Mouse (Mus musculus): ENCODE data around the gene Gm14190. TPM values are rescaled to one million over a fixed set of nuclear protein-coding genes. Genes with fewer than 3 reads are reported as not detected.
"Not testable (repeated sequence)": the region's sequence is repeated elsewhere in the genome, so short reads cannot be mapped to it uniquely, and the experiment has no call there.

The Gm14190 gene
- not detected in 2 replicates for polyA plus RNA-seq (2016; fragmentation: Nextera tagmentation; extraction: Ambion mirVana)

GRCm38 (mm10) chr11:99690463-99690862 is at the start of gene Gm14190:
Gm14190 (minus strand) TSS chr11:99690740.
- Histone ChIP-seq H3K27ac (no peak within 1 kb of the TSS), H3K9me3 (no peaks in the 10 kb centered on the region), H3K27me3 (ENCODE audit: insufficient read depth, poor library complexity, severe bottlenecking) (0 out of 2 replicates have a peak, but pooled peaks cover 3% of the 10 kb centered on the region), H3K4me3 (no peak within 1 kb of the TSS), H3K36me3 (no peaks in the 10 kb centered on the region), H3K4me1 (no peaks in the 10 kb centered on the region)
- 68% methylated on average over 1 of the region's 1 CpGs for WGBS
- DNase-seq (ENCODE audit: low spot score), result no peak

- DNase-seq (ENCODE audit: low spot score), result no peak
- Histone ChIP-seq H3K27ac (no peak within 1 kb of the TSS), H3K4me3 (no peak within 1 kb of the TSS), H3K36me3 (no peaks in the 10 kb centered on the region), H3K27me3 (ENCODE audit: insufficient read depth, poor library complexity, severe bottlenecking) (no peaks in the 10 kb centered on the region), H3K9me3 (no peaks in the 10 kb centered on the region), H3K4me1 (no peaks in the 10 kb centered on the region)
- whole genome bisulfite sequencing, result 60% methylated on average over 2 of the region's 2 CpGs
These were observed 43.6 kb upstream of the Gm14190 start, which contains the start of gene Gm14180 for GRCm38 (mm10) chr11:99734190-99734589. Gm14180 (minus strand) TSS chr11:99734290.

- no peak overlapping the region for H3K27ac ChIP-seq
- H3K9me3 ChIP-seq, result no peaks in the 10 kb centered on the region
- 79% methylated on average over 2 of the region's 2 CpGs for WGBS
- H3K4me3 ChIP-seq, result no peak overlapping the region
- H3K36me3 ChIP-seq, result no peaks in the 10 kb centered on the region
- no peaks in the 10 kb centered on the region for H3K4me1 ChIP-seq
- no peak for DNase-seq (ENCODE audit: low spot score)
- no peaks in the 10 kb centered on the region for H3K27me3 ChIP-seq (ENCODE audit: insufficient read depth, poor library complexity, severe bottlenecking)
These were observed 33.5 kb upstream of the Gm14190 start for GRCm38 (mm10) chr11:99724061-99724460.

GRCm38 (mm10) chr11:99718759-99719158 is 28.2 kb upstream of the Gm14190 start:
- no peak for DNase-seq (ENCODE audit: low spot score)
- no peak overlapping the region for H3K27ac ChIP-seq
- no peak overlapping the region for H3K4me3 ChIP-seq
- no peaks in the 10 kb centered on the region for H3K9me3 ChIP-seq
- H3K4me1 ChIP-seq, result no peaks in the 10 kb centered on the region
- no peaks in the 10 kb centered on the region for H3K36me3 ChIP-seq
- WGBS, result 71% methylated on average over 1 of the region's 1 CpGs
- H3K27me3 ChIP-seq (ENCODE audit: insufficient read depth, poor library complexity, severe bottlenecking), result no peaks in the 10 kb centered on the region

GRCm38 (mm10) chr11:99685235-99685634 is 5.3 kb downstream of the Gm14190 start:
- not testable (repeated sequence) for H3K9me3 ChIP-seq; H3K4me1 ChIP-seq; H3K27ac ChIP-seq; DNase-seq (ENCODE audit: low spot score); H3K27me3 ChIP-seq (ENCODE audit: insufficient read depth, poor library complexity, severe bottlenecking); H3K4me3 ChIP-seq; H3K36me3 ChIP-seq
- WGBS, result 62% methylated on average over 1 of the region's 1 CpGs

- Histone ChIP-seq H3K9me3 (no peaks in the 10 kb centered on the region), H3K4me3 (no peak overlapping the region), H3K4me1 (no peaks in the 10 kb centered on the region), H3K27me3 (ENCODE audit: insufficient read depth, poor library complexity, severe bottlenecking) (no peaks in the 10 kb centered on the region), H3K36me3 (no peaks in the 10 kb centered on the region), H3K27ac (no peak overlapping the region)
- 87% methylated on average over 2 of the region's 2 CpGs for WGBS
- no peak for DNase-seq (ENCODE audit: low spot score)
These were observed 7.1 kb downstream of the Gm14190 start for GRCm38 (mm10) chr11:99683481-99683880.

GRCm38 (mm10) chr11:99665860-99666259 is 24.7 kb downstream of the Gm14190 start, which contains the start of gene Krtap4-6:
Krtap4-6 (minus strand) TSS chr11:99665960.
- Histone ChIP-seq H3K36me3 (no peaks in the 10 kb centered on the region), H3K27ac (no peak within 1 kb of the TSS), H3K4me1 (peaks cover 3% of the 10 kb centered on the region; the same call in 1 of the 2 replicates), H3K27me3 (ENCODE audit: insufficient read depth, poor library complexity, severe bottlenecking) (0 out of 2 replicates have a peak, but pooled peaks cover 5% of the 10 kb centered on the region), H3K9me3 (no peaks in the 10 kb centered on the region), H3K4me3 (no peak within 1 kb of the TSS)
- no peak for DNase-seq (ENCODE audit: low spot score)

GRCm38 (mm10) chr11:99662802-99663201 is 27.7 kb downstream of the Gm14190 start:
- H3K36me3 ChIP-seq, result no peaks in the 10 kb centered on the region
- no peak overlapping the region for H3K27ac ChIP-seq
- 83% methylated on average over 10 of the region's 10 CpGs for WGBS
- peaks cover 3% of the 10 kb centered on the region; the same call in 1 of the 2 replicates for H3K4me1 ChIP-seq
- H3K27me3 ChIP-seq (ENCODE audit: insufficient read depth, poor library complexity, severe bottlenecking), result 0 out of 2 replicates have a peak, but pooled peaks cover 5% of the 10 kb centered on the region
- no peak overlapping the region for H3K4me3 ChIP-seq
- DNase-seq (ENCODE audit: low spot score), result no peak
- H3K9me3 ChIP-seq, result no peaks in the 10 kb centered on the region

- no peak overlapping the region for H3K4me3 ChIP-seq
- H3K36me3 ChIP-seq, result no peaks in the 10 kb centered on the region
- no peak overlapping the region for H3K27ac ChIP-seq
- no peak for DNase-seq (ENCODE audit: low spot score)
- H3K4me1 ChIP-seq, result peaks cover 3% of the 10 kb centered on the region; the same call in 1 of the 2 replicates
- 83% methylated on average over 4 of the region's 4 CpGs for WGBS
- no peaks in the 10 kb centered on the region for H3K9me3 ChIP-seq
- no peaks in the 10 kb centered on the region for H3K27me3 ChIP-seq (ENCODE audit: insufficient read depth, poor library complexity, severe bottlenecking)
These were observed 31.3 kb downstream of the Gm14190 start for GRCm38 (mm10) chr11:99659256-99659655.

- not testable (repeated sequence) for H3K36me3 ChIP-seq; H3K27me3 ChIP-seq (ENCODE audit: insufficient read depth, poor library complexity, severe bottlenecking); H3K27ac ChIP-seq; H3K4me3 ChIP-seq; H3K4me1 ChIP-seq; DNase-seq (ENCODE audit: low spot score); H3K9me3 ChIP-seq
- WGBS, result 57% methylated on average over 10 of the region's 10 CpGs
These were observed 32.0 kb downstream of the Gm14190 start, which contains the start of gene Gm11563 for GRCm38 (mm10) chr11:99658467-99659010. Gm11563 (minus strand) TSS chr11:99658960.

GRCm38 (mm10) chr11:99657051-99657450 is 33.5 kb downstream of the Gm14190 start:
- Histone ChIP-seq H3K27ac (no peak overlapping the region), H3K4me3 (no peak overlapping the region), H3K4me1 (no peaks in the 10 kb centered on the region), H3K9me3 (no peaks in the 10 kb centered on the region), H3K36me3 (no peaks in the 10 kb centered on the region), H3K27me3 (ENCODE audit: insufficient read depth, poor library complexity, severe bottlenecking) (no peaks in the 10 kb centered on the region)
- WGBS, result 56% methylated on average over 5 of the region's 5 CpGs
- no peak for DNase-seq (ENCODE audit: low spot score)

- Histone ChIP-seq H3K27ac (no peak within 1 kb of the TSS), H3K36me3 (no peaks in the 10 kb centered on the region), H3K4me3 (no peak within 1 kb of the TSS), H3K9me3 (no peaks in the 10 kb centered on the region), H3K4me1 (no peaks in the 10 kb centered on the region), H3K27me3 (ENCODE audit: insufficient read depth, poor library complexity, severe bottlenecking) (no peaks in the 10 kb centered on the region)
- 68% methylated on average over 2 of the region's 2 CpGs for WGBS
- DNase-seq (ENCODE audit: low spot score), result no peak
These were observed 40.4 kb downstream of the Gm14190 start, which contains the start of gene Gm11555 for GRCm38 (mm10) chr11:99650136-99650535. Gm11555 (minus strand) TSS chr11:99650236.

GRCm38 (mm10) chr11:99646444-99646843 is 44.1 kb downstream of the Gm14190 start:
- H3K4me3 ChIP-seq, result no peak overlapping the region
- H3K36me3 ChIP-seq, result no peaks in the 10 kb centered on the region
- no peak overlapping the region for H3K27ac ChIP-seq
- no peaks in the 10 kb centered on the region for H3K9me3 ChIP-seq
- peaks cover 6% of the 10 kb centered on the region; the same call in 1 of the 2 replicates for H3K27me3 ChIP-seq (ENCODE audit: insufficient read depth, poor library complexity, severe bottlenecking)
- H3K4me1 ChIP-seq, result no peaks in the 10 kb centered on the region
- 80% methylated on average over 15 of the region's 15 CpGs for WGBS
- DNase-seq (ENCODE audit: low spot score), result no peak

Measured in heart, embryonic 10.5 days (tissue).